Mouse (Mus musculus) midbrain, embryonic 14.5 days (tissue): ENCODE data around the gene Cyb5r4. TPM values are rescaled to one million over a fixed set of nuclear protein-coding genes. Genes with fewer than 3 reads are reported as not detected.

Experiments used
- ATAC-seq: fragments of 200-750 bp; cut with Nextera tagmentation; 2 replicates; pipeline ENCODE4 v1.8.0; 2017; ENCODE audit warnings: moderate number of reproducible peaks, moderate library complexity; ENCODE audit not compliant: low FRiP score, low TSS enrichment
- DNase-seq: peaks from one replicate; pipeline ENCODE4 v3.0.0-alpha.2; 2015
- H3K27ac ChIP-seq: fragments of 300-500 bp; sonication (generic); replicated peaks from 2 replicates; pipeline ENCODE4 v1.5.1; 2014; ENCODE audit warnings: mild to moderate bottlenecking, low read depth, low read length, moderate library complexity
- H3K27me3 ChIP-seq: fragments of 300-500 bp; sonication (generic); 2 replicates; pipeline ENCODE4 v1.6.1; 2014; ENCODE audit warnings: low read length, control low read depth, mixed read lengths; ENCODE audit not compliant: control insufficient read depth, insufficient read depth
- H3K36me3 ChIP-seq: fragments of 300-500 bp; sonication (generic); 2 replicates; pipeline ENCODE4 v1.6.1; 2014; ENCODE audit warnings: low read length, control low read depth; ENCODE audit not compliant: control insufficient read depth, insufficient read depth
- H3K4me1 ChIP-seq: fragments of 300-500 bp; sonication (generic); 2 replicates; pipeline ENCODE4 v1.6.1; 2014; ENCODE audit warnings: mild to moderate bottlenecking, antibody characterized with exemption, low read length, control low read depth; ENCODE audit not compliant: control insufficient read depth, insufficient read depth
- H3K4me2 ChIP-seq: fragments of 300-500 bp; sonication (generic); 2 replicates; pipeline ENCODE4 v1.6.1; 2014; ENCODE audit warnings: mild to moderate bottlenecking, low read length, moderate library complexity
- H3K4me3 ChIP-seq: fragments of 300-500 bp; sonication (generic); replicated peaks from 2 replicates; pipeline ENCODE4 v1.5.1; 2014; ENCODE audit warnings: low read depth, low read length
- H3K9ac ChIP-seq: fragments of 300-500 bp; sonication (generic); replicated peaks from 2 replicates; pipeline ENCODE4 v1.6.1; 2014; ENCODE audit warnings: mild to moderate bottlenecking, low read length, moderate library complexity
- H3K9me3 ChIP-seq: fragments of 300-500 bp; sonication (generic); 2 replicates; pipeline ENCODE4 v1.6.1; 2016; ENCODE audit warnings: low read length, control low read depth, mixed read lengths; ENCODE audit not compliant: control insufficient read depth
- WGBS: fragments of 180-500 bp; shearing (Covaris S2); extraction: QIAGEN DNeasy Blood & Tissue Kit; methylation state at CpG from one replicate; pipeline ENCODE4 v1.1.7; 2014; 5-methylcytosine and 5-hydroxymethylcytosine counted together
- polyA plus RNA-seq: library from polyadenylated mRNA; unstranded; fragments of >200 nt; fragmentation: Nextera tagmentation; extraction: Ambion mirVana; gene quantifications from 2 replicates; pipeline ENCODE4 v1.2.1, GENCODE M21; 2014

Cyb5r4 gene
- polyA plus RNA-seq, 1 experiment from 2014 or later: 69.7 TPM

DNA sequence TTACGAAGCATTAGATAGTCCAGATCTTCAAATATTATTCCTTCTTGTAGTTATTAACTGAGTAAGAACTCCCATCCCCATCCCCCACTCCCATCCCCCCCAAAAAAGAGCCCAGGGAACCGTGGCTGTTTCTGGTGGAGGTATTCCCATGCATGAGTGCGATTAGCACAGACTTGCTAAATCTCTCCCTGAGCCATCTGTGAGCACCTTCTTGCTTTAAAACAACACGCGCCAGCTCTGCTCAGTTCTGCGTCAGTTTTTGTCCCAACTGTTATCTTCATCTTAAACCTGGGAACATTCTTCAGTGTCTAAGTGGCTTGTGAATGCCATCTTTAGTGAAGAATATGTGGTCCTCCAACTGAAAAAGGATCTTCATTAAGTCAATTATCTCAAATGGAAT, 13.3 kb upstream of the Cyb5r4 start:
- H3K9ac ChIP-seq: no peak overlapping the region
- 0 out of 2 replicates have a peak, but pooled peaks cover 3% of the 10 kb centered on the region for H3K27me3 ChIP-seq
- no peaks in the 10 kb centered on the region for H3K4me1 ChIP-seq
- ATAC-seq (no peak), DNase-seq (no peak)
- H3K4me3 ChIP-seq: no peak overlapping the region
- WGBS: 81% methylated on average over 6 of the region's 6 CpGs
- H3K36me3 ChIP-seq: no peaks in the 10 kb centered on the region
- no peak overlapping the region for H3K4me2 ChIP-seq
- no peak overlapping the region for H3K27ac ChIP-seq
- H3K9me3 ChIP-seq: no peaks in the 10 kb centered on the region

DNA sequence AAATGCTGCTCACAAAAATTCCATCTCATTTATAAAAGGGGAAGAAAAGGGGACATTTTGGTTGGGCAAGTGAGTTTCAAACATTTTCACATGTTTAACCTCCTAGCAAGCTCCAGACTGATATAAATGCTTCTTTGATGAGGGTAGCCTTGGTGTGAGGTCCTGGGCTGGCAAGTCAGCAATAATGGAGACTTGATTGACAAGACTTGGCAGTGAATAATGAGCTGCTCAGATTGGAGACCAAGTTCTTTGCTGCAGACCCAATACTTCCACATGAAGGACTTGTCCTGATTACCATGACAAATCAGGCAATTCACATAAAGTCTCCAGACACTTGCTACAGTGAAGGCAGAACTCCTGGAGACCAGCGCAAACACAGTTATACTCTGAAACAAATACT, 12.9 kb upstream of the Cyb5r4 start:
- Histone ChIP-seq H3K4me1 (no peaks in the 10 kb centered on the region), H3K9me3 (no peaks in the 10 kb centered on the region), H3K4me2 (no peak overlapping the region), H3K36me3 (no peaks in the 10 kb centered on the region), H3K4me3 (no peak overlapping the region), H3K27me3 (0 out of 2 replicates have a peak, but pooled peaks cover 3% of the 10 kb centered on the region), H3K9ac (no peak overlapping the region), H3K27ac (no peak overlapping the region)
- WGBS: 76% methylated on average over 1 of the region's 1 CpGs
- DNase-seq (no peak), ATAC-seq (no peak)

- Histone ChIP-seq H3K4me3 (peak within 1 kb of the TSS; percentile 59), H3K27ac (peak within 1 kb of the TSS; percentile 73), H3K36me3 (no peaks in the 10 kb centered on the region), H3K9me3 (no peaks in the 10 kb centered on the region), H3K4me2 (peak within 1 kb of the TSS; percentile 82), H3K4me1 (0 out of 2 replicates have a peak, but pooled peaks cover 3% of the 10 kb centered on the region), H3K9ac (peak within 1 kb of the TSS; percentile 73), H3K27me3 (peaks cover 15% of the 10 kb centered on the region; the same call in 1 of the 2 replicates)
- under 1% methylated on average over 71 of the region's 71 CpGs for WGBS
- DNase-seq (peak; percentile 80), ATAC-seq (peak; percentile 84)
Measured at GRCm38 (mm10) chr9:87015288-87015937, 6.4 kb upstream of the Cyb5r4 start, which contains the start of gene Ripply2. Gene Ripply2 (plus strand): TSS chr9:87015537.

DNA sequence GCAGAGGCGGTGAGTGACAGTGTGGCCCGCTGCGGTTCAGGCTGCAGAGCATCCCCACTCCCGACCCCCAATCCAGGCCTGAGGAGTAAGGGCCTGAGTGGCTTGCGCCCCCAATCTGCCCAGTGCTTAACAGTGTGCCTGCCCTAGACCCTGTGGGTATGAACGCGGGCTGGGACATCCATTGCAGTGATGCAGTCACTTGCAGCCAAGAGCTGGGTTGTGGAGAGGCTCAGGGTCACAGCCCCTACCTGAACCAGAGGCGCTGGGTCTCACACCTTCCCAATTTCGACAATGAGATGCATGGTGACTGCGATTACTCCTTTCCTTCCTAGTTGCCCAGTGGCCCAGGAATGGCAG, 5.9 kb upstream of the Cyb5r4 start:
- Histone ChIP-seq H3K27ac (peak overlapping the region; percentile 73; the same call in 1 of the 2 replicates), H3K4me2 (peak overlapping the region; percentile 82), H3K9me3 (no peaks in the 10 kb centered on the region), H3K4me1 (0 out of 2 replicates have a peak, but pooled peaks cover 3% of the 10 kb centered on the region), H3K9ac (peak overlapping the region; percentile 73), H3K4me3 (peak overlapping the region; percentile 59), H3K27me3 (peaks cover 14% of the 10 kb centered on the region; the same call in 1 of the 2 replicates), H3K36me3 (no peaks in the 10 kb centered on the region)
- ATAC-seq: peak; percentile 69
- WGBS: 7% methylated on average over 10 of the region's 10 CpGs
- peak; percentile 31 for DNase-seq

DNA sequence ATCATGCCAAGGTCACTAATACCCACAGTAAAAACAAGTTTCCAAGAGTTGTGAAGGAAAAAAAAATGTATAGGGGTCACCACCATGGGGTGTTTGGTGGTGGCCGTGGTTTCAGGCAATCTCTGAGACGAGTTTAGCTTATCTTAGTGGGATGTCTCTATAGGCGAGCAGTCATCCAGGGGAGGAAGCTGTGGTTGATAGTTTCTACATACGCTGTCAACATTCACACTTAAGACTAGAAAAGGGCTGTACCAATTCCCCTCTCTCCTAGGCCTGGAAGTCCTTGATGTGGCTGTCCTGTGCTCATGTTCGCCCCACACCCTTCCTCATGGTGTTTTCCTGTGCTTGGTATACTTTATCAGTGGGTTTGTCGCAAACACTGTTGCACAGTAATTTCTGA, 4.0 kb downstream of the Cyb5r4 start:
- Histone ChIP-seq H3K4me1 (peaks cover 19% of the 10 kb centered on the region), H3K27me3 (no peaks in the 10 kb centered on the region), H3K9ac (no peak overlapping the region), H3K9me3 (no peaks in the 10 kb centered on the region), H3K4me3 (no peak overlapping the region), H3K4me2 (no peak overlapping the region), H3K27ac (no peak overlapping the region), H3K36me3 (peaks cover 15% of the 10 kb centered on the region)
- WGBS: 85% methylated on average over 6 of the region's 6 CpGs
- DNase-seq (no peak), ATAC-seq (no peak)

DNA sequence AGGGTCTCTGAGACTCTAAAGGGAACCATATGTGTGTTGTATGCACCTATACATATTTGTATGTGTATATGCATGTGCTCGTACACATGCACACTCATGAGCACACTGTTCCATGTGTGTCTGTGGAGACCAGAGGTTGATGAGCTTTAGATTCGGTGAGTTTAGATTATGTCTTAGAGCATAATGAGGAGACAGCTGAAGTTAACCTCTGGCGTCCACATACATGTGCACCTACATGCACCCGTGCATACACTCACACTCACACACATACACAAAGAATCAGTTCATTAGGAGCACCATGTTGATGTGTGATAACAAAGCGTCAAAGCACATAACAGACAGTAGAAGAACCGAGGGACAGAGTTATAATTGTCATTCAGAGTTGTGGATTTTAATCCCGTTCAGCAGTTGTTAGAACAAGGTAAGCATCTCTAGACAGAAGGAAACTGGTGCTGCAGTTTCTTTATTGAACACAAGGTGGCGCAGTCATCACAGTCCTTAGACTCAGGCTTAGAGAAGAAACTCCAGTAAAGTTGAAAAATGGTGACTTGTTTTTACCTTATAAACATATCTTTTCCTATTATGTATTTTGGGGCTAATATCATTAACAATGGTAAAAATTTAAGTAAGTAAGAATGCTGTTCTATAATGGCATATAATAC, 5.7 kb downstream of the Cyb5r4 start:
- Histone ChIP-seq H3K36me3 (peaks cover 28% of the 10 kb centered on the region), H3K27me3 (no peaks in the 10 kb centered on the region), H3K27ac (no peak overlapping the region), H3K9me3 (no peaks in the 10 kb centered on the region), H3K9ac (no peak overlapping the region), H3K4me2 (no peak overlapping the region), H3K4me3 (no peak overlapping the region), H3K4me1 (peaks cover 12% of the 10 kb centered on the region)
- WGBS: 46% methylated on average over 8 of the region's 8 CpGs
- ATAC-seq (peak; percentile 66; the same call in 1 of the 2 replicates), DNase-seq (peak; percentile 90)

DNA sequence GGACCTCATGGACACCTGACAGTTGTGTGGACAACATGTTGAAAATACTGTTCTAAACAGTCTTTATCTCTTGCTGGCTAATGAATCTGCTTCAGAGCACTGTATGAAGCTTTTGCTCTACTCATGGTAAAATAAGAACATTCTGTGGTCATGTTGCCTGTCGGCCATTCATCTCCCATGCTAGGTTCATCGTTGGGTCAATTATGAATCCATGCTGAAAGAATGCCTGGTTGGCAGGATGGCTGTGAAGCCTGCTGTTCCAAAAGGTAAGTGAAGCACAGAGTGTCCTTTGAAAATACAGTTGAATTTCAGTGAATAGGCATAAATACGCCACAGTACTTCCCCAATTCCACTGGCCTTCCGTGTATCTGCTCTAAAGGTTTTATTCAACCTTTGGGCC, 10.4 kb downstream of the Cyb5r4 start:
- Histone ChIP-seq H3K27ac (no peak overlapping the region), H3K4me3 (no peak overlapping the region), H3K4me1 (no peaks in the 10 kb centered on the region), H3K4me2 (no peak overlapping the region), H3K9ac (no peak overlapping the region), H3K36me3 (peaks cover 42% of the 10 kb centered on the region), H3K27me3 (no peaks in the 10 kb centered on the region), H3K9me3 (no peaks in the 10 kb centered on the region)
- ATAC-seq (no peak), DNase-seq (no peak)
- WGBS: 95% methylated on average over 4 of the region's 4 CpGs

- H3K27me3 ChIP-seq: no peaks in the 10 kb centered on the region
- no peaks in the 10 kb centered on the region for H3K4me1 ChIP-seq
- H3K27ac ChIP-seq: no peak overlapping the region
- peaks cover 36% of the 10 kb centered on the region for H3K36me3 ChIP-seq
- H3K4me2 ChIP-seq: no peak overlapping the region
- no peak overlapping the region for H3K4me3 ChIP-seq
- WGBS: 83% methylated on average over 2 of the region's 2 CpGs
- no peaks in the 10 kb centered on the region for H3K9me3 ChIP-seq
- ATAC-seq (no peak), DNase-seq (no peak)
- H3K9ac ChIP-seq: no peak overlapping the region
Measured at GRCm38 (mm10) chr9:87034831-87035580, 13.2 kb downstream of the Cyb5r4 start.
